Mouse (Mus musculus) midbrain, embryonic 16.5 days (tissue): ENCODE data around the gene Churc1. TPM values are rescaled to one million over a fixed set of nuclear protein-coding genes. Genes with fewer than 3 reads are reported as not detected.

Experiments used
- ATAC-seq: fragments of 200-750 bp; cut with Nextera tagmentation; 2 replicates; pipeline ENCODE4 v1.8.0; 2017; ENCODE audit warnings: moderate TSS enrichment
- H3K27ac ChIP-seq: fragments of 300-500 bp; sonication (generic); 2 replicates; pipeline ENCODE4 v1.5.1; 2014; ENCODE audit warnings: mild to moderate bottlenecking, low read length, mixed read lengths
- H3K27me3 ChIP-seq: fragments of 300-500 bp; sonication (generic); 2 replicates; pipeline ENCODE4 v1.6.1; 2014; ENCODE audit warnings: low read depth, low read length, mixed read lengths; ENCODE audit not compliant: control insufficient read depth, insufficient read depth
- H3K36me3 ChIP-seq: fragments of 300-500 bp; sonication (generic); 2 replicates; pipeline ENCODE4 v1.6.1; 2014; ENCODE audit warnings: mild to moderate bottlenecking, low read length, moderate library complexity, mixed read lengths; ENCODE audit not compliant: control insufficient read depth, insufficient read depth
- H3K4me1 ChIP-seq: fragments of 300-500 bp; sonication (generic); 2 replicates; pipeline ENCODE4 v1.6.1; 2014; ENCODE audit warnings: mild to moderate bottlenecking, low read length, mixed read lengths; ENCODE audit not compliant: control insufficient read depth, insufficient read depth
- H3K4me2 ChIP-seq: fragments of 300-500 bp; sonication (generic); 2 replicates; pipeline ENCODE4 v1.6.1; 2014; ENCODE audit warnings: mild to moderate bottlenecking, low read length, mixed read lengths
- H3K4me3 ChIP-seq: fragments of 300-500 bp; sonication (generic); 2 replicates; pipeline ENCODE4 v1.5.1; 2014; ENCODE audit warnings: low read depth, mild to moderate bottlenecking, low read length, moderate library complexity, mixed read lengths
- H3K9ac ChIP-seq: fragments of 300-500 bp; sonication (generic); 2 replicates; pipeline ENCODE4 v1.6.1; 2014; ENCODE audit warnings: low read depth, low read length, mixed read lengths
- H3K9me3 ChIP-seq: fragments of 300-500 bp; sonication (generic); replicated peaks from 2 replicates; pipeline ENCODE4 v1.6.1; 2014; ENCODE audit warnings: mild to moderate bottlenecking, low read length, mixed read lengths; ENCODE audit not compliant: control insufficient read depth, poor library complexity, severe bottlenecking
- WGBS: fragments of 180-500 bp; shearing (Covaris S2); extraction: QIAGEN DNeasy Blood & Tissue Kit; methylation state at CpG from one replicate; pipeline ENCODE4 v1.1.7; 2014; 5-methylcytosine and 5-hydroxymethylcytosine counted together
- polyA plus RNA-seq: library from polyadenylated mRNA; unstranded; fragments of >200 nt; fragmentation: Nextera tagmentation; extraction: Ambion mirVana; gene quantifications from 2 replicates; pipeline ENCODE4 v1.2.1, GENCODE M21; 2015

Gene Churc1
- polyA plus RNA-seq, 1 experiment from 2014 or later, result 108 TPM

DNA sequence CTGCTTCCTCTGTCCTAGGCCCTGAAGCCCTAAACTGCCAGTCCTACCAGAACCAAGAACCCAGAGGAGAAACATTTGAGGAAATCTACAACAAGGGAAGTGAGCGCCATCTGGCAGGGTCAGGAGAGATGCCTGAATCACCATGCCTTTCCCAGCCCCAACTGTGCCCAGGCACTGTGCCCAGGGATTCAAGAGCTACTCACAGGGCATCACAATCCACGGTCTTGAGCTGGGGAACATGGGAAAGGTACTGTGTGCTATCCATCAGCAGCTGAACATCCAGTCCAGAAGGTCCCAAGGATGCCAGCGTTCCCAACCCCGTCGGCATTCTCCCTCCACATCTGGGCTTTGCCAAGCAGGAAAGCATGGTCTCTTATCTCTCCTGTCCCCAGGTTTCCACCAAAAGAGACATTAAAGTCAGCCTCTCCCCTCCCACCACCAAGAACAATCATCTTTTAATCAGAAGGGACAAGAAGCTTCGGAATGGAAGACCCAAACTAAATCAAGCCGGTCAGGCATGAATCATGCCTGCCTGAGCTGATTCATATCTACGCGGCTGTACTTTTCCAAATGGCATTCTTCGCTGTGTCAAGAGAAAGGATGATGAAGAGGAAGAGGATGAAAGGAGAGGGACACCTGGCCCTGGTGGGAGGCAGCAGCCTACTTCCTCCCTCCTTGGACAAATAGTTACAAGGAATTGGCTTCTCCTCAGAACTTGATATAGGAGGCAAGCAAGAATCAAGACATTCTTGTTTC, 39.9 kb downstream of the Churc1 start:
- 86% methylated on average over 10 of the region's 10 CpGs for WGBS
- no peak overlapping the region for H3K4me2 ChIP-seq
- no peaks in the 10 kb centered on the region for H3K4me1 ChIP-seq
- peaks cover 2% of the 10 kb centered on the region for H3K36me3 ChIP-seq
- no peak overlapping the region for H3K27ac ChIP-seq
- H3K9me3 ChIP-seq, result no peaks in the 10 kb centered on the region
- ATAC-seq, result no peak
- H3K9ac ChIP-seq, result no peak overlapping the region
- no peaks in the 10 kb centered on the region for H3K27me3 ChIP-seq
- no peak overlapping the region for H3K4me3 ChIP-seq

GRCm38 (mm10) chr12:76807796-76808195, 42.5 kb downstream of the Churc1 start:
- H3K36me3 ChIP-seq, result no peaks in the 10 kb centered on the region
- no peak overlapping the region for H3K4me2 ChIP-seq
- ATAC-seq, result no peak
- no peak overlapping the region for H3K4me3 ChIP-seq
- no peaks in the 10 kb centered on the region for H3K27me3 ChIP-seq
- H3K9ac ChIP-seq, result no peak overlapping the region
- H3K27ac ChIP-seq, result no peak overlapping the region
- no peaks in the 10 kb centered on the region for H3K4me1 ChIP-seq
- H3K9me3 ChIP-seq, result no peaks in the 10 kb centered on the region
- 87% methylated on average over 10 of the region's 10 CpGs for whole genome bisulfite sequencing

GRCm38 (mm10) chr12:76810491-76810890, 45.2 kb downstream of the Churc1 start:
- no peaks in the 10 kb centered on the region for H3K36me3 ChIP-seq
- H3K4me3 ChIP-seq, result no peak overlapping the region
- 94% methylated on average over 5 of the region's 5 CpGs for WGBS
- no peaks in the 10 kb centered on the region for H3K27me3 ChIP-seq
- no peaks in the 10 kb centered on the region for H3K4me1 ChIP-seq
- H3K27ac ChIP-seq, result no peak overlapping the region
- no peak for ATAC-seq
- H3K4me2 ChIP-seq, result no peak overlapping the region
- no peak overlapping the region for H3K9ac ChIP-seq
- H3K9me3 ChIP-seq, result no peaks in the 10 kb centered on the region

GRCm38 (mm10) chr12:76811006-76811405, 45.7 kb downstream of the Churc1 start:
- H3K27ac ChIP-seq, result no peak overlapping the region
- H3K27me3 ChIP-seq, result no peaks in the 10 kb centered on the region
- H3K9me3 ChIP-seq, result no peaks in the 10 kb centered on the region
- H3K4me2 ChIP-seq, result no peak overlapping the region
- no peaks in the 10 kb centered on the region for H3K36me3 ChIP-seq
- H3K4me3 ChIP-seq, result no peak overlapping the region
- ATAC-seq, result no peak
- no peaks in the 10 kb centered on the region for H3K4me1 ChIP-seq
- WGBS, result 90% methylated on average over 4 of the region's 4 CpGs
- no peak overlapping the region for H3K9ac ChIP-seq

DNA sequence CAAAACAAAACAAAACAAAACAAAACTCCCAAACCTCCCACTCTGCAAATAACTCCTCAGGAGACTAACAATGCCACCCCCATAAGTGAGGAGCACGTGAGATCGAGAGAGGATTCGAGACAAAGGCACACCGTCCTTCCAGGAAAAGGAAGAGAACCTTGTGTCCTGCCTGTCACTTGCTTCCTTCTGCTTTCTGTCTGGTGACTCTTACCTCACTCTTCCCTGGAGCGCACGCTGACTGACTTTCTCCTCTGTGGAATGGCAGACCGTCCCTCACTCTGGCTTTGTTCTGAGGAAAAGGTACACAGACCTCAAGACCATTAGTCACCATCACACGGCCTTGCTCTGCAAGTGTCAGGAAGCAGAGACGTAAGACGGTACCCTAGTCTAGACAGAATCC, 48.2 kb downstream of the Churc1 start:
- no peak overlapping the region for H3K4me2 ChIP-seq
- no peaks in the 10 kb centered on the region for H3K36me3 ChIP-seq
- no peak overlapping the region for H3K9ac ChIP-seq
- H3K27ac ChIP-seq, result no peak overlapping the region
- H3K4me3 ChIP-seq, result no peak overlapping the region
- H3K27me3 ChIP-seq, result no peaks in the 10 kb centered on the region
- H3K4me1 ChIP-seq, result peaks cover 11% of the 10 kb centered on the region
- H3K9me3 ChIP-seq, result no peaks in the 10 kb centered on the region
- WGBS, result 79% methylated on average over 10 of the region's 10 CpGs
- ATAC-seq, result no peak

- H3K36me3 ChIP-seq, result no peaks in the 10 kb centered on the region
Observed at GRCm38 (mm10) chr12:76814120-76814519, 48.8 kb downstream of the Churc1 start.

DNA sequence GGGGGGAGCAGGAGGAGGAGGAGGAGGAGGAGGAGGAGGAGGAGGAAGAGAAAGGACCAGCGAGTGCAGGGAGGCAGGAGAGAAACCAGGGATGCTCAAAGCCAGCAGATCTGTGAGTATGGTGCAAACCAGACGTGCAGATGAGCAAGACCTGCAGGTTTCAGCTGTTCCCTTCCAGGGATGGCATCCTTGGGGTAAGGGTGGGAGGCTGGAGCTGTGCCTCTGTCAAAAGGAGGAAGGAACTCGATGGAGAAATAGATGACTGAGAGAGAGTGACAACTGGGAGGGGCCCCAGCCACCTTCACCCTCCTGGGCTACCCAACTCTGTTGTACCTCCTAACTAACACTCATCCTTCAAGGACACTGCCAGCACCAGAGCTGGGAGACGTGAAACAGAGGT, 51.4 kb downstream of the Churc1 start:
- 54% methylated on average over 4 of the region's 4 CpGs for WGBS
- Histone ChIP-seq H3K27ac (no peak overlapping the region), H3K4me1 (peaks cover 30% of the 10 kb centered on the region), H3K4me3 (no peak overlapping the region), H3K9me3 (no peaks in the 10 kb centered on the region), H3K36me3 (no peaks in the 10 kb centered on the region), H3K4me2 (no peak overlapping the region), H3K27me3 (no peaks in the 10 kb centered on the region), H3K9ac (no peak overlapping the region)
- ATAC-seq, result no peak

More at GRCm38 (mm10) chr12:76814120-76814519, 48.8 kb downstream of the Churc1 start:
- no peaks in the 10 kb centered on the region for H3K27me3 ChIP-seq
- no peaks in the 10 kb centered on the region for H3K9me3 ChIP-seq
- peaks cover 14% of the 10 kb centered on the region for H3K4me1 ChIP-seq
- H3K27ac ChIP-seq, result no peak overlapping the region
- 87% methylated on average over 2 of the region's 2 CpGs for WGBS
- H3K4me2 ChIP-seq, result no peak overlapping the region
- H3K9ac ChIP-seq, result no peak overlapping the region
- H3K4me3 ChIP-seq, result no peak overlapping the region
- ATAC-seq, result no peak

DNA sequence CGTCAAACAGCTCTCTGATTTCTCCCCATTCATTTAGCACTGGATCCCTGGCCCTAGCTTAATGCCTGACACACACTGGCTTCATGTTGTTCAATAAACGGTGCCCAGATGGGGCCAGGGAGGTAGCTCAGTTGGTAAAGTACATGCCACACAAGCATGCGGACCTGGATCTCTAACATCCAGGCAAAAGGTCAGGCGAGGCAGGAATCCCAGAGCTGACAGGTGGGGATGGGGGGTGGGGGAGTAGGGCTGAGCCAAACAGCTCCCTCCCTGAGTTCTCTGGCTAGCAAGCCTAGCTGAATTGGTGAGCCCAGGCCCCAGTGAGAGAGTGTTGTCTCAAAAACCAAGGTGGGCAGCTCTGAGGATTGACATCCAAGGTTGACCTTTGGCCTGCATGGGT, 51.8 kb downstream of the Churc1 start:
- no peak for ATAC-seq
- Histone ChIP-seq H3K27me3 (no peaks in the 10 kb centered on the region), H3K27ac (no peak overlapping the region), H3K4me1 (peaks cover 30% of the 10 kb centered on the region), H3K4me2 (no peak overlapping the region), H3K36me3 (no peaks in the 10 kb centered on the region), H3K4me3 (no peak overlapping the region), H3K9ac (no peak overlapping the region), H3K9me3 (no peaks in the 10 kb centered on the region)
- 50% methylated on average over 4 of the region's 4 CpGs for WGBS

- no peak overlapping the region; the same call in 1 of the 2 replicates for H3K4me2 ChIP-seq
Observed at GRCm38 (mm10) chr12:76818120-76818519, 52.8 kb downstream of the Churc1 start.

More at GRCm38 (mm10) chr12:76818120-76818519, 52.8 kb downstream of the Churc1 start:
- Histone ChIP-seq H3K9me3 (no peaks in the 10 kb centered on the region), H3K36me3 (no peaks in the 10 kb centered on the region), H3K4me1 (peaks cover 34% of the 10 kb centered on the region), H3K27me3 (no peaks in the 10 kb centered on the region), H3K9ac (no peak overlapping the region), H3K4me3 (no peak overlapping the region), H3K27ac (no peak overlapping the region; the same call in 1 of the 2 replicates)
- 42% methylated on average over 4 of the region's 4 CpGs for WGBS
- no peak for ATAC-seq
